ENCODE assay signal across 8 mouse cellular contexts in genomic region chr2:171493741-171494140, GRCm38 (mm10).
DNase-seq lines count a peak whose midpoint lies in the region; ATAC-seq and TF ChIP-seq lines count a peak whose summit lies in the region.
"Had no signal": no experiment of that assay in that cellular context is flagged by ENCODE, and none has a peak within 500 bp of the region (broad histone marks: within the 10 kb centered on the region; RNA-seq: fewer than 3 reads in every experiment).

No protein-coding gene starts in this region.

- H3K9me3 ChIP-seq in kidney, postnatal 0 days (replicated peaks; ENCODE audit: low read length): no peaks in the 10 kb centered on the region
- H3K9me3 ChIP-seq in kidney, embryonic 14.5 days (ENCODE audit: control insufficient read depth, low read length): no peaks in the 10 kb centered on the region
- H3K9me3 ChIP-seq in liver, embryonic 14.5 days (ENCODE audit: control insufficient read depth, low read length): no peaks in the 10 kb centered on the region
- no peaks in the 10 kb centered on the region for H3K9me3 ChIP-seq in stomach, postnatal 0 days (ENCODE audit: control insufficient read depth, low read length)
- H3K9me3 ChIP-seq: embryonic facial prominence, embryonic 12.5 days had no signal

- WGBS in kidney, postnatal 0 days: 38% methylated on average over 12 of the region's 12 CpGs
- WGBS in kidney, embryonic 14.5 days: 39% methylated on average over 12 of the region's 12 CpGs
- 29% methylated on average over 12 of the region's 12 CpGs for WGBS in liver, embryonic 14.5 days (ENCODE audit: insufficient replicate concordance)
- WGBS in stomach, postnatal 0 days: 35% methylated on average over 12 of the region's 12 CpGs

- H3K27me3 ChIP-seq in kidney, postnatal 0 days (ENCODE audit: insufficient read depth, low read length): no peaks in the 10 kb centered on the region
- H3K27me3 ChIP-seq in kidney, embryonic 14.5 days (ENCODE audit: control insufficient read depth, insufficient read depth, low read length): no peaks in the 10 kb centered on the region
- no peaks in the 10 kb centered on the region for H3K27me3 ChIP-seq in liver, embryonic 14.5 days (ENCODE audit: control insufficient read depth, insufficient read depth, low read length)
- no peaks in the 10 kb centered on the region for H3K27me3 ChIP-seq in stomach, postnatal 0 days (ENCODE audit: control insufficient read depth, insufficient read depth, low read length)
- H3K27me3 ChIP-seq: embryonic facial prominence, embryonic 12.5 days had no signal

- H3K4me1 ChIP-seq in kidney, postnatal 0 days (replicated peaks; ENCODE audit: insufficient read depth, low read length): peaks cover 5% of the 10 kb centered on the region; the same call in 1 of the 2 replicates
- no peaks in the 10 kb centered on the region for H3K4me1 ChIP-seq in kidney, embryonic 14.5 days (ENCODE audit: control insufficient read depth, insufficient read depth, low read length)
- no peaks in the 10 kb centered on the region for H3K4me1 ChIP-seq in liver, embryonic 14.5 days (replicated peaks; ENCODE audit: control insufficient read depth in 2 of 2, insufficient read depth in 2 of 2, low read length in 1 of 2)
- no peaks in the 10 kb centered on the region for H3K4me1 ChIP-seq in stomach, postnatal 0 days (replicated peaks; ENCODE audit: control insufficient read depth, insufficient read depth)
- H3K4me1 ChIP-seq: embryonic facial prominence, embryonic 12.5 days had no signal

- no peak overlapping the region for H3K27ac ChIP-seq in kidney, postnatal 0 days
- no peak overlapping the region for H3K27ac ChIP-seq in kidney, embryonic 14.5 days (ENCODE audit: low read depth, low read length)
- H3K27ac ChIP-seq in liver, embryonic 14.5 days: no peak overlapping the region
- no peak overlapping the region for H3K27ac ChIP-seq in stomach, postnatal 0 days (replicated peaks)
- H3K27ac ChIP-seq: embryonic facial prominence, embryonic 12.5 days had no signal

- H3K9ac ChIP-seq in kidney, postnatal 0 days (ENCODE audit: low read depth, low read length): no peak overlapping the region
- H3K9ac ChIP-seq in kidney, embryonic 14.5 days (ENCODE audit: low read depth, low read length): no peak overlapping the region
- H3K9ac ChIP-seq in liver, embryonic 14.5 days (replicated peaks): no peak overlapping the region
- no peak overlapping the region for H3K9ac ChIP-seq in stomach, postnatal 0 days (ENCODE audit: low read length)
- H3K9ac ChIP-seq: embryonic facial prominence, embryonic 12.5 days had no signal

- H3K36me3 ChIP-seq in kidney, postnatal 0 days (ENCODE audit: insufficient read depth, low read length): no peaks in the 10 kb centered on the region
- no peaks in the 10 kb centered on the region for H3K36me3 ChIP-seq in kidney, embryonic 14.5 days (ENCODE audit: control insufficient read depth, insufficient read depth, low read length)
- no peaks in the 10 kb centered on the region for H3K36me3 ChIP-seq in liver, embryonic 14.5 days (replicated peaks; ENCODE audit: control insufficient read depth, insufficient read depth, low read depth)
- H3K36me3 ChIP-seq in stomach, postnatal 0 days (ENCODE audit: control insufficient read depth, insufficient read depth, low read length): no peaks in the 10 kb centered on the region
- H3K36me3 ChIP-seq: embryonic facial prominence, embryonic 12.5 days had no signal

- ATAC-seq in kidney, postnatal 0 days (replicated peaks; ENCODE audit: low FRiP score, low read depth): no peak
- ATAC-seq in kidney, embryonic 14.5 days (ENCODE audit: low FRiP score, low TSS enrichment): no peak
- no peak for ATAC-seq in liver, embryonic 14.5 days (ENCODE audit: insufficient read depth)
- no peak for ATAC-seq in stomach, postnatal 0 days (ENCODE audit: low FRiP score, low TSS enrichment)

- no peak for TF ChIP-seq EP300 in liver, embryonic 14.5 days (IDR thresholded peaks at IDR 0.05; ENCODE audit: low read depth)
- TF ChIP-seq EP300 in stomach, postnatal 0 days (optimal IDR thresholded peaks at IDR 0.05): no peak

- DNase-seq in kidney, postnatal 0 days (ENCODE audit: low spot score): peak; percentile 63
- DNase-seq in adrenal gland, adult (ENCODE audit: inconsistent age in 2 of 2, low spot score in 1 of 2): peak; percentile 40 to 84
- DNase-seq in cerebellum, adult 9-10 months: peak; percentile 11
- DNase-seq in kidney, postnatal 10 days: peak; percentile 75
- no peak for DNase-seq in liver, embryonic 14.5 days (ENCODE audit: low read depth in 3 of 3, low spot score in 3 of 3)
- peak; percentile 18 for DNase-seq in stomach, postnatal 0 days (ENCODE audit: low spot score)

- H3K4me2 ChIP-seq in kidney, postnatal 0 days (ENCODE audit: low read length): no peak overlapping the region
- no peak overlapping the region for H3K4me2 ChIP-seq in kidney, embryonic 14.5 days (replicated peaks; ENCODE audit: low read depth, low read length)
- H3K4me2 ChIP-seq in liver, embryonic 14.5 days (ENCODE audit: low read depth): no peak overlapping the region
- no peak overlapping the region for H3K4me2 ChIP-seq in stomach, postnatal 0 days (replicated peaks; ENCODE audit: low read depth)
- H3K4me2 ChIP-seq: embryonic facial prominence, embryonic 12.5 days had no signal

- TF ChIP-seq CTCF in kidney, postnatal 0 days (IDR thresholded peaks at IDR 0.05; ENCODE audit: low read depth): peak; percentile 83
- TF ChIP-seq CTCF in liver, embryonic 14.5 days (IDR thresholded peaks at IDR 0.05; ENCODE audit: low read depth): peak; percentile 58
- peak; percentile 70 for TF ChIP-seq CTCF in stomach, postnatal 0 days (IDR thresholded peaks at IDR 0.05; ENCODE audit: low read depth)

- H3K4me3 ChIP-seq in kidney, postnatal 0 days (replicated peaks; ENCODE audit: low read depth, low read length): no peak overlapping the region
- no peak overlapping the region for H3K4me3 ChIP-seq in kidney, embryonic 14.5 days (ENCODE audit: low read length)
- H3K4me3 ChIP-seq in liver, embryonic 14.5 days (ENCODE audit: insufficient read depth in 1 of 2, low read depth in 2 of 2, low read length in 2 of 2): no peak overlapping the region
- H3K4me3 ChIP-seq in stomach, postnatal 0 days (ENCODE audit: low read depth, low read length): no peak overlapping the region
- H3K4me3 ChIP-seq: embryonic facial prominence, embryonic 12.5 days had no signal

Comparison
In these comparisons a context has a peak if more than half of its experiments do, and no peak if none do; other contexts are left out.
1. DNase-seq: peak in kidney, postnatal 0 days (single experiment), adrenal gland, adult (2 of 2), cerebellum, adult 9-10 months (single experiment), kidney, postnatal 10 days (single experiment) and stomach, postnatal 0 days (single experiment); none in liver, embryonic 14.5 days (0 of 3).
2. Peak in every context shown above with its lines, with median percentiles within 50 percentile points of each other: CTCF ChIP-seq.